Mouse (Mus musculus) left cerebral cortex, adult 18-20 months (tissue): ENCODE measurements around the gene Clip2. TPM values are rescaled to one million over a fixed set of nuclear protein-coding genes. Genes with fewer than 3 reads are reported as not detected.
"Not testable (repeated sequence)": the region's sequence is repeated elsewhere in the genome, so short reads cannot be mapped to it uniquely, and the experiment has no call there.

Source experiments
- DNase-seq, 2 experiments: peaks; one replicate each; pipeline ENCODE4 v3.0.0; 2021 to 2022; ENCODE audit warnings: low spot score in 2 of 2, mixed read lengths in 1 of 2
- total RNA-seq, 2 experiments: library from RNA; stranded (reverse); gene quantifications; 2 replicates each; pipeline ENCODE4 v1.2.3; 2021

Gene Clip2
- total RNA-seq, 2 experiments from 2014 or later = 116 to 119 TPM

DNA sequence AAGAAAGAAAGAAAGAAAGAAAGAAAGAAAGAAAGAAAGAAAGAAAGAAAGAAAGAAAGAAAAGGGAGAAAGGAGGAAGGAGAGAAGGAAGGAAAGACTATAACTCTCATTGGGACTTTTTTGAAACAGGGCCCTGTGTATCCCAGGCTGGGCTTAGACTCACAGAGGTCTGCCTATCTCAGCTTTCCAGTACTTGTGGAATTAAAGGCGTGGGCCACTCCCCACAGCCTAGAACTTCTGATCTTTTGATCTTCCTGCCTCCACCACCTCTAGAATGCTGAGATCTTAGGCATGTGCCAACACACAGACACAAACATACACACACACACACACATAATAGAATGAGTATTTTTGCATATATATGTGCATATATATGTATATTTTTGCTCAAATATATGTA, 87.0 kb downstream of the Clip2 start:
- DNase-seq = no peak

DNA sequence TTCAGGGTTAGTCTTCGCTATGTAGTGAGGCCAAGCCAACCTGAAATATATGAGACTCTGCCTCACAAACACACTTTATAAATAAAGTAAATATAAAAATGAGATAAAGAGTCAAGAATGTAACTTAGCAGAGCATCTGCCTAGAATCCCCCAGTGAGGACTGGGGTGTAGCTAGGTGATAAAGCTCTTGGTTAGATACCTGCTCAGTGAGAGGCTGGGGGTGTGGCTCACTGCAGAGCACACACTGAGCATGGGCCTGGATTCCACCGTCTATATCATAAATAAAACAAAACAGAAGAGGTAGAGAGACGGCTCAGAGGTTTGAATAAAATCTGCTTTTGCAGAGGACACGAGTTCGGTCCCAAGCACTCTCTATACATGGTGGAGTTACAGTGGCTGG, 88.0 kb downstream of the Clip2 start:
- DNase-seq = no peak

DNA sequence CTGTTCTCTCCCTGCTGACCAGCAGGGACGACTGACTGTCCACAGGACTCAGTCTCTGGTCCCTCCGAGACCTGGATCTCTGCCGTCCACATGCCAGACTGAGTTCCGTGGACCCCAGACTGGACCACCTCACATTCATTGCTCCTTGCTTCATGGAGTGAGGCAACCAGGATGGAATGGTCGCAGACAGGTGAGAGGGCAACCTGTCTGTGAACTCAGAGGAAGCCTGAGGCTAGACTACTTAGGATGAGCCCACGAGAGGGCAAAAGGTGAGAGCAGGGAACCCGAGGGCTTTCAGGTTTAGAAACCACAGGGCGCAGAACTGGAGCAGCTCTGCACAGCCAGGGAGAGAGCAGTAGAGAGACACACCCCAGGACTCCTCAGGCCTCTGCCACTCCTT, 89.5 kb downstream of the Clip2 start:
- no peak for DNase-seq

DNA sequence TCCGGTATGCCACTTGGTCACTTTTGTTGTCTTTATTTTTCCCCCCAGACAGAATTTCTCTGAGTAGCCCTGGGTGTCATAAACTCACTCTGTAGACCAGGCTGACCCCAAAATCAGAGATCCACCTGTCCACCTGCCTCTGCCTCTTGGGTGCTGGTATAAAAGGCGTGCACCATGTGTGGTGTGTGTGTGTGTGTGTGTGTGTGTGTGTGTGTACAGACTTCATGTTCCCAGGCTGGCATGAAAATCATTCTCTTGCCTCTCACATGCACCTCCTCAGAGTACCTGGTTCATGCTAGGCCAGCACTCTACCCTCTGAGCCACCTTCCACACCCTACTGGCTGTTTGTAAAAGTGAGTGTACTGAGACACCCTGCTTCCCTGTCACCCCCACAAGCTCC, 89.9 kb downstream of the Clip2 start:
- no peak for DNase-seq

DNA sequence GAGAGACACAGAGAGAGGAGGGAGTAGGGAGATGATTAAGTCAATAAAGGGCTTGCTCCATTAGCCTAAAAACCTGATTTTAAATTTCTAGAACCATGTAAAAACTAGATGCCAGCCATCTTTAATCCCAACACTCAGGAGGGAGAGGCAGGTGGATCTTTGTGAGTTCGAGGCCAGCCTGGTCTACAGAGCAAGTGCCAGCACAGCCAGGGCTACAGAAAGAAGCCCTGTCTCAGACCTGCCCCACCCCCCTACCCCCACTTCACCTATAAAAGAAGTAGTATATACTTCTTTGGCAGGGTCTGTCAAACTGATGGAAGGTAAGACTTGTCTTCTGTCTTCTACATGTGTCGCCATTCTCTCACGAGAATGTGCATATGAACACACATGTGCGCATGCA, 91.7 kb downstream of the Clip2 start:
- DNase-seq = no peak

DNA sequence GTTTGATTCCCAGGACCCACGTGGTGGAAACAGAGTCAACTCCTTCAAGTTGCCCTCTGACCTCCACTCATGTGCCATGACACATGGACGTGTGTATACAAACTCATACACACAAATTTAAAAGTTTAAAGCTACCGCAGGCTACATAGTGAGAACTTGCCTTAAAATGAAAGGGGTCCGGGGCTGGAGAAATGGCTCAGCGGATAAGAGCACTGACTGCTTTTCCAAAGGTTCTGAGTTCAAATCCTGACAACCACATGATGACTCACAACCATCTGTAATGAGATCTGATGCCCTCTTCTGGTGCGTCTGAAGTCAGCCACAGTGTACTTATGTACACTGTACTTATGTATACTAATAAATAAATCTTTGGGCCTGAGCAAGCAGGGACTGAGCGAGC, 93.1 kb downstream of the Clip2 start:
- DNase-seq = no peak

DNA sequence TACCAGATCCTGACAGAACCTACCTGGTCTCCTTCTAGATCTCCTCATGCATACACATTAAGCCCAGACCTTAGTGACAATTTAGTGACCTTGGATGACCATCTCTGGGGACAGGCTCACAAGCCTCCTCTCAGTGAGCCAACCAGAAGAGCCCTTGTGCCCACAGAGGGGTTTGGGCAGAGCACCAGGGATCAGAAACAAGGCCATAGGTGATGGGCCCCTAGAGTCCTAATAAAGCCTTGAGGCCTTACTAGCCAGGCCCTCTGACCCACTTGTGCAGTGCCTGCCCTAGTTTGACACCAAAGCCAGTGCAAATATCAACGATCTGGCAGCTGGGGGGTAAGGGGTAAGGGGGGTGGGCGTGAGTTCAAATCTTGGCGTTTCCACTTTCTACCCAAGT, 93.8 kb downstream of the Clip2 start:
- no peak for DNase-seq

DNA sequence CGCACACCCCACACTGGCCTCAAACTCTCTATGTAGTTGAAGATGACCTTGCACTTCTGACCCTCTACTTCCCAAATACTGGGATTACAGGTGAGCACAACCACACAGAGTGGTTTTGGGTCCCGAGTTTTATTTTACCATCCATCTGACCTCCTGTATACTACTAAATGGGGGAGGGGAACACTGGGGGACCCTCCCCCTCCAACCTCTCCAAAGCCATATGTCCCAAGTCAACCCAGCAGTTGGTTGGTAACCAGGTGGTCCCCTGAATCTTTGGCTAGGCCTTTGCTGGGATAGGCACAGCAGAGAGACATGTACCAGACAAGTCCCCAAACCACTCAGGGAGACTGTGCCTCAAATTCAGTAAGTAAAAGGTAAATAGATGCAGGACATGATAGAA, 94.9 kb downstream of the Clip2 start:
- DNase-seq = no peak

DNA sequence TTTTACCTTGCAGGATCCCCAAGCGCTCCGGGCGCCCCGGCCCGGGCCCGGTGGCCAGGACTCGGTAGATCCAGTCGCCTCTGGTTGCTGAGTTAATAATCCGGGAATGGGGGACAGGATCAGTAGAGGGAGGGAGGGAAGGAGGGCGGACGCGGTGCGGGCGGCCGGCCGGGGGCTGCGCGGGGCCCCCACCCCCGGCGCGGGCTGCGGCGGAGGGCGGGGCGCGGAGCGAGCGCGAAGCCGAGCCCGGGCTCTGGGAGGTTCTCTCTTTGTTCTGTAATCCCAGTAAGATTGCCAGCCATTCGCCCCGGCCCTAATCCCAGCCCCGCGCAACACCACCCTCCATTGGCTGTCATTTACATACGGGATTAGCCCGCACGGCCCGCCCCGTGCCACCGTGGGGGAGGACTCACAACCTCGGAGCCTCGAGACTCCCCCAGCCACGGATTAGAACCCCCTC, 95.7 kb downstream of the Clip2 start, which contains the start of gene Gtf2ird1:
TSS of gene Gtf2ird1 (minus strand) at position 214 of the 460 bp plus-strand sequence.
- DNase-seq = peak; percentile 69

DNA sequence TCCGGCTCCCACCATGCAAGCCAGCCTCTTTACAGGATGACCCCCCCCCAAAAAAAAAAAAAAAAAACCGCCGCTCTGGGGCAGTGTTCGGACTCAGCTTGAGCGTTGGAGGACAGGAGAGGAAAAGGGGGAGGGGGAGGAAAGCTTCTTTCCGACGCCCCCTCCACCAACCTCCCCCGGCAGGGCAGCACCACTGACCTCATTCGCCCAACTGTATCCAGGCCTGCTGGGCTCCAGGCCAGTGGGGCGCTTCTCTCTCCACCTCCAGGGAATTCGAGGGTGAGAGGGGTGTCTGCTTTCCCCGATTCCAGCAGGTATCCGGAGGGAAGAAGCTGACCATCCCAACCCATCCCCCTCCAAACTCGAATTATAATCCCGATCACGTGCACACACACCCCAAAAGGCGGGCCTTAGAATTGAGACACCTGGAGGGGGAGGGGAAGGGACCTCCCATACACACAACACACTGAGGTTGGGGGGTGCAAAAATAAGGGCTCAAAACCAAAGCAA, 96.3 kb downstream of the Clip2 start:
- peak in 1 of 2 experiments; percentile 27 for DNase-seq

DNA sequence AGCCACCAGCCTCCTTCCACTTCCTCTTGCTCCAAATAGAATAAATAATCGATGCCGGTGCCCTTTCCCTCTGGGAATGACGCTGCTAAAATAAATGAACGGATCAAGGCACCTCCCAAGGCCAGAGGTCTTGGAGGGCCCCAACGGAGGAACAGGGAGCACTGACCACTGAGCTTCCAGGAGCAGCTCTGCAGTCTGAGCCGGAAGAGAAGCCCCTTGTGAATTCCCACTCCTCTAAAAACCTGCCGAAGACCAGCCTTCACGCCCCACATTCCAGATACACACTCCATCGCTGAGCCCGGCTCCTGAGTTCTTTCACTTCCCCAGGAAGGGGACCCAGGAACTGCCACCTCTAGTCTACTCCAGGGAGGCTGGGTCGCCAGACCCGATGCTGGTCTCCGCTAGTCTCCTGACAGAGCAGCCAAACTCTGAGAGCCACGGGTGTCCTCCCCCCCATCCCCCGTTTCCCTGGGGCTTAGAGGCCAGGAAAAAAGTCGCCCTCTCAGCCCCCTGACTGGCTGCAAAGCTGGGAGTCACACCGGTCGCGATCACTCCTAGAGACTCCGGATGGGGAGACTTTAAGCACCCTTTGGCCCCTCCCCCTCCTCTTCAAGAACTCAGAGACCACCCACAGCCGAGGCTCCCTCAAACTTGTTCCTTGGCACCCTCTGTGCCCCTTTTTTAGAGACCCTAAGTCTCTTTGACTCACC, 96.9 kb downstream of the Clip2 start:
- no peak for DNase-seq

DNA sequence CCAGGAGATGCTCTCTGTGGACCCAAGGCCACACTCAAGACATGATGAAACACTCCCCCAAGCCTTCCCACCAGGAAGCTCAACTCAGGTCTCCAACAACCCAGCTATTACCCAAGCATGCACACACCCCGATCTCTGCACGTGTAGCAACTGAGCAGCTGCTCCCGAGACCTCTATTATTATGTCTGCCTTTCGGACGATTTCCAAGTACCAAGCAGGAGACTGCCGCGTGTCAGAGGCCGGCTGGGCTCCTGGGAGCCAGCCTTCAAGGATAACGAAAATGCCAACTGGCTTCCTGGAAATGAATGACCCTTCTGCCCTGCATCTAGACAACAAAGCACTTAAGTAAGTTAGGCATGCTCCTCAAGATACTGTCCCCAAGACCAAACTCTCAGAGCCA, 97.8 kb downstream of the Clip2 start:
- DNase-seq = no peak

DNA sequence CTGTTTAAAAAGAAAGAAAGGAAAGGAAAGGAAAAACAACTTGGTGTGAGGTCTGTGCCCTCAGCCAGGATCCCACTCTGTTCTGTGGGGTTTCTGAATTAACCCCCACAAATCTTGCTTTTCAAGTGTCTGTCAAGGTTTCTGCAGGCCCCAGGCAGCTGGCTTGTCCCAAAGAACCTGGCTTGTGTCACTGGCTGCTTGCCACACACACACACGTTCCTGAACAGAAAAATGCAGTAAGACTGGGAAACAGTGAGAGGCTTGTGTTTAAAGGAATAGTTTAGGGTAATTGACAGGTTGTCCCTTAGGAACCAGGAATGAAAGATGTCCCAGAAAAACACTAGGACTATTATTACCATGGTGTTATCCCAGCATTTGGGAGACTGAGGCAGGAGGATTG, 98.7 kb downstream of the Clip2 start:
- DNase-seq = no peak

DNA sequence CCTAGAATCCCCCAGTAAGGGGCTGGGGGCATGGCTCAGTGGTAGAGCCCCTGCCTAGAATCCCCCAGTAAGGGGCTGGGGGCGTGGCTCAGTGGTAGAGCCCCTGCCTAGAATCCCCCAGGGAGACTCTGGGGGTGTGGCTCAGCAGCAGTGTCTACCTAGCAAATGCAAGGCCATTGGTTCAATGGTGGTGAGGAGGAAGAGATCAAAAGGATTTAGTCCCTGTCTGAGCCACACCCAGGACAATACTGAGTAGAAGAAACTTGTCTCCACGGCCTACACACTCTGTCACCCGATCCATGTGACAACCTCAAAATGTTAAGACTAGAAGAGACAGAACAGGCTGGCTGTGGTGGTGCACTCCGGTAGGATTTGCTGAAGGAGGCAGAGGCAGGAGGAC, 105.5 kb downstream of the Clip2 start:
- not testable (repeated sequence) for DNase-seq

DNA sequence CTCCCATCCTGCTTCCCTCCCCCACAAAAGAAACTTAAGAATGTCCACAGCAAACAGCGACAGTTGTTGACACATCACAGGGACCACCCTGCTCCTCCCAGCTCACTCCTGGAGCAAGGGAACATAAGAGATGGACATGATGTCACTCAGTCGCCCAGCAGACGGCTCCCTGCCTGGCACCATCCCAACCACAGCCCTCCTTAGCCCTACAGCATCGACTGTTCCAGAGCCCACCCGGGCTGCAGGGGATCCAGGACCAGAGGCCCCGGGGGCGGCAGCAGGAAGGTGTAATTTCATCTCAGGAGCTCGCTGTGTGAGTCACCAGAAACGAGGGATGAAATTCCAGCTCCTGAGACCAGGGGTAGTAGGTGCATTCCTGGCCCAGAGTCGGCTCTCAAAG, 106.3 kb downstream of the Clip2 start:
- no peak for DNase-seq

DNA sequence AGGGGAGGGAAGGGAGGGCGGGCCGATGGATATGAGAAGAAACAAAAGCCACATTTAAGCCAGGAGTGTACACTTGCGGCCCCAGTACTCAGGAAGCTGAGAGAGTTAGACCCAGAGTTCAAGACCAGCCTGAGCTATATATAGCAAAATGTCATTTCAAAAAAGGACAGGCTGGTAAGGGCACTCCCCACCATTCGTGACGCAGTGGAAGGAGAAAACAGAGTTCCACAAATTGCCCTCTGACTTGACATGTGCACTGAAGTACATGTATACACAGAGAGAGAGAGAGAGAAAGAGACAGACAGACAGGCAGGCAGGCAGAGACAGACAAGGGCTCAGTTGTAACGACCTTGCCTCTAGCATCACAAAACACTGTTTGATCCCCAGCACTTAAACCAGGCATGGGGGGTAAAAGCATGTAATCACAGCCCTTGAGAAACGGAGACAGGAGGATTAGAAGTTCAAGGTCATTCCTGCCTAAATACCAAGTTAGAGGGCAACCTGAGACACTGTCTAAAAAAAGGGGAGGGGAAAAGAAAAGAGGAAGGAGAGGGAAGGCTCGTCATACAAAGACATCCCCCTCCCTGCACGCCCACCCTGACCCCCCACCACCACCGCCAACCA, 106.9 kb downstream of the Clip2 start:
- no peak for DNase-seq

DNA sequence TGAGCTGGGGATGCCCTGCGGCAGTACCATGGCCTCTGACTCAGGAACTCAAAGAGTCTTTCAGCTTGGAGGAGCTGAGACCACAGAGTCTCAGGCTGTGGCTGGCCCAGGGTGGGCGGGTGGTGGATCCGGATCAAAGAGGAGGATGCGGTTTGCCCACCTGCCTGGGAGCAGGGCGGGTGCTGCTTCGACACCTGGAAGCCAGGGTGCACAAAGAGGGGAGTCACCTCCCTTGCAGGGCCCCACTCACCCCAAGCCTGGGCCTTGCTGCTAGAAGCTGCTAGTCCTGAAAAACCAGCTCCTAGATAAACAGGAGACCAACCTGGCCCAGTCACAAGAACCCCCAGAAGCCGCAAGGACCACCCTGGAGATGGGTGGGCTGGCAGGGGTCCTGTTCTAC, 107.8 kb downstream of the Clip2 start:
- no peak for DNase-seq

DNA sequence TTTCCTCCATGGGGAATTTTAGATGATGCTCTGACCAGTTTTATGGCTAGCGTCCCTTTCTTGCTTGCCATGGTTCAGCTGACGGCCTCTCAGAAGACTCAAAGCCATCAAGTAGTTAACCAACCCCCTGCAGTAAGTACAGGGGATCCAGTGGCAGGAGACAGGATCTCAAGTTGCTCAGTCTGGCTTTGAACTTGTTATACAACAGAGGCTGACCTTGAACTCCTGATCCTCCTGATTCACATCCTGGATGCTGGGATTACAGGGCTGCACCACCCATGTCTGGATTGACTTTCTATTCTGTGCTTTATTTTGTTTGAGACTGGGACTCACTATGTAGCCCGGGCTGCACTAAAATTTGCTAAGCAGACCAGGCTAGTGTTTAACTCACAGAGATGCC, 110.2 kb downstream of the Clip2 start:
- DNase-seq = no peak

DNA sequence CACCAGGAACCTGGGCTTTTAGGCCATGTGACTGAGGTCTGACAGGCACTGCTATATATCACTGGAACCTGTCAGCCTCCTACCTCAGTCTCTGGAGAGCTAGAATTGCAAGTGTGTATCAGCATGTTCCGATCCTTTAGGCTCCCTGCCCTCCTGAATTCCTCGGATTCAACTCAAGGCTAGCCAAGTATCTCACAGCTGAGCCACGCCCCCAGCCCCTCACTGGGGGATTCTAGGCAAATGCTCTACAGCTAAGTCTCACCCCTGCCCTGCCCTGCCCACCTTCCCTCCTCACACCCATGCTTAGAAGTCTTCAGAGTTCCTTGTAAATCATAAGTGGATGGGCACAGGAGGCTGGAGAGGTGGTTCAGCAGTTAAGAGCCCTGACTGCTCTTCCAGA, 111.1 kb downstream of the Clip2 start:
- DNase-seq = no peak

DNA sequence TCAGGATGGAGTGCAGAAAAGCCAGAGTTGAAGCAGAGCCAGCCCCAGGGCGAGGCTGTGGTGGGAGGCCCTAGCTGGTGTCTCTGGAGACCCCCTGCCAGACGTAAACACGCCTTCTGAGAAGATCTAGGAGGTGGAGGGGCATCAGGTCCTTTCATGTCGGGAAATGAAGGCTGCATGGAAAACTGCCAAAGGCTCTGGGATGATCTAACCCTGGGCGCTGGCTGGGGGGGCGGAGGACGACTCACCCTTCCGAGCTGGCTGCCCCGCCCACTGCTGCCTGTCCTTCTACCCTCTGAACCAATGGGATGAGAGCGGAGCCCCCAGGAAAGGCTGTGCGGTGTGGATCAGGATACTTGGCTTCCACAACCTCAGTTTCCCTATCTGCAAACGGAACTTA, 112.1 kb downstream of the Clip2 start:
- DNase-seq = no peak

DNA sequence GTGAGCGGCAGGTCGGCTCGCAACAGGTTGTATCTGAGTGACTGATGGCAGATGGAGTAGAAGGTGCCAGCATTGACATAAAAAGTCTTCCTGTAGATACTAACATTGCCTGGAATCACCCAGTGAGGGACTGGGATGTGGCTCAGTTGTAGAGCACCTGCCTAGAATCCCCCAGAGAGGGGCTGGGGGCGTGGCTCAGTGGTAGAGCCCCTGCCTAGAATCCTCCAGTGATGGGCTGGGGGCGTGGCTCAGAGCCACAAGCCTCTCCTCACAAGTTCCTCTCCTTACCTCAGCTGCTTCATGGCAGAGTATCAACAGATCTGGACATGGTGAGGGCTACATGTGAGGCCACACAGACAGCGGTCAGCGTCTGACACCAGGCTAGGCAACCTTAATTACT, 112.8 kb downstream of the Clip2 start:
- no peak for DNase-seq
